Mouse (Mus musculus) kidney, embryonic 14.5 days (tissue): Measurements from ENCODE around the gene Clspn. TPM values are rescaled to one million over a fixed set of nuclear protein-coding genes. Genes with fewer than 3 reads are reported as not detected.
A peak's percentile ranks its signal among the peaks of the same experiment; 100 is the strongest.

ENCODE experiments used
- ATAC-seq: fragments of 200-750 bp; cut with Nextera tagmentation; 2 replicates; pipeline ENCODE4 v1.8.0; 2017; ENCODE audit warnings: moderate number of reproducible peaks, mild to moderate bottlenecking, moderate TSS enrichment, moderate library complexity; ENCODE audit not compliant: low FRiP score, low TSS enrichment
- H3K27ac ChIP-seq: fragments of 300-500 bp; sonication (generic); 2 replicates; pipeline ENCODE4 v1.5.1; 2014; ENCODE audit warnings: low read depth, mild to moderate bottlenecking, low read length, moderate library complexity, mixed read lengths
- H3K27me3 ChIP-seq: fragments of 300-500 bp; sonication (generic); 2 replicates; pipeline ENCODE4 v1.6.1; 2014; ENCODE audit warnings: mild to moderate bottlenecking, low read length; ENCODE audit not compliant: control insufficient read depth, insufficient read depth
- H3K36me3 ChIP-seq: fragments of 300-500 bp; sonication (generic); 2 replicates; pipeline ENCODE4 v1.6.1; 2014; ENCODE audit warnings: low read length, mixed read lengths; ENCODE audit not compliant: control insufficient read depth, insufficient read depth
- H3K4me1 ChIP-seq: fragments of 300-500 bp; sonication (generic); 2 replicates; pipeline ENCODE4 v1.6.1; 2014; ENCODE audit warnings: low read length, mixed read lengths; ENCODE audit not compliant: control insufficient read depth, insufficient read depth
- H3K4me2 ChIP-seq: fragments of 300-500 bp; sonication (generic); replicated peaks from 2 replicates; pipeline ENCODE4 v1.6.1; 2014; ENCODE audit warnings: low read depth, mild to moderate bottlenecking, low read length
- H3K4me3 ChIP-seq: fragments of 300-500 bp; sonication (generic); 2 replicates; pipeline ENCODE4 v1.5.1; 2014; ENCODE audit warnings: mild to moderate bottlenecking, low read length
- H3K9ac ChIP-seq: fragments of 300-500 bp; sonication (generic); 2 replicates; pipeline ENCODE4 v1.6.1; 2014; ENCODE audit warnings: low read depth, mild to moderate bottlenecking, low read length, moderate library complexity
- H3K9me3 ChIP-seq: fragments of 300-500 bp; sonication (generic); 2 replicates; pipeline ENCODE4 v1.6.1; 2016; ENCODE audit warnings: low read length; ENCODE audit not compliant: control insufficient read depth
- WGBS: fragments of 180-500 bp; shearing (Covaris S2); extraction: QIAGEN DNeasy Blood & Tissue Kit; methylation state at CpG from one replicate; pipeline ENCODE4 v1.1.7; 2014; 5-methylcytosine and 5-hydroxymethylcytosine counted together
- polyA plus RNA-seq: library from polyadenylated mRNA; unstranded; fragments of >200 nt; fragmentation: Nextera tagmentation; extraction: Ambion mirVana; gene quantifications from 2 replicates; pipeline ENCODE4 v1.2.1, GENCODE M21; 2014

Gene Clspn
- polyA plus RNA-seq, 1 experiment from 2014 or later: 54.1 TPM

DNA sequence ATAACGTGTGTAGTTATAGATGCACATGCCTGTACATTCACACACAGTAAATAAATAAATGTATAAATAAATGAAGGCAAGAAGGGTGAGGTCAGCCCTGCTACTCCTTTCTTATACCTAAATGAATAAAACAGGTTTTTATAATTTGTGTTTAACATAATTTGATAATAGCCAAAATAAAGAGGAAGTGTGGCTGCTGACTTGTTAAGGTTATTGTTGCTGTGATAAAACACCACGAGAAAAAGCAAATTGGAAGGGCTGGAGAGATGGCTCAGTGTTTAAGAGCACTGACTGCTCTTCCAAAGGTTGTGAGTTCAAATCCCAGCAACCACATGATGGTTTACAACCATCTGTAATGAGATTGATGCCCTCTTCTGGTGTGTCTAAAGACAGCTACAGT is 22.3 kb downstream of the Clspn start:
- no peaks in the 10 kb centered on the region for H3K4me1 ChIP-seq
- H3K9ac ChIP-seq: no peak overlapping the region
- no peak overlapping the region for H3K4me3 ChIP-seq
- peaks cover 94% of the 10 kb centered on the region for H3K36me3 ChIP-seq
- WGBS: 90% methylated on average over 2 of the region's 2 CpGs
- no peaks in the 10 kb centered on the region for H3K9me3 ChIP-seq
- no peaks in the 10 kb centered on the region for H3K27me3 ChIP-seq
- ATAC-seq: no peak
- H3K4me2 ChIP-seq: no peak overlapping the region
- H3K27ac ChIP-seq: no peak overlapping the region

GRCm38 (mm10) chr4:126585739-126586138 is 29.0 kb downstream of the Clspn start:
- H3K4me1 ChIP-seq: no peaks in the 10 kb centered on the region
- no peak overlapping the region for H3K27ac ChIP-seq
- H3K36me3 ChIP-seq: peaks cover 76% of the 10 kb centered on the region
- no peaks in the 10 kb centered on the region for H3K27me3 ChIP-seq
- 96% methylated on average over 13 of the region's 13 CpGs for WGBS
- H3K9me3 ChIP-seq: 0 out of 2 replicates have a peak, but pooled peaks cover 2% of the 10 kb centered on the region
- ATAC-seq: no peak
- no peak overlapping the region for H3K4me2 ChIP-seq
- no peak overlapping the region for H3K4me3 ChIP-seq
- no peak overlapping the region for H3K9ac ChIP-seq

DNA sequence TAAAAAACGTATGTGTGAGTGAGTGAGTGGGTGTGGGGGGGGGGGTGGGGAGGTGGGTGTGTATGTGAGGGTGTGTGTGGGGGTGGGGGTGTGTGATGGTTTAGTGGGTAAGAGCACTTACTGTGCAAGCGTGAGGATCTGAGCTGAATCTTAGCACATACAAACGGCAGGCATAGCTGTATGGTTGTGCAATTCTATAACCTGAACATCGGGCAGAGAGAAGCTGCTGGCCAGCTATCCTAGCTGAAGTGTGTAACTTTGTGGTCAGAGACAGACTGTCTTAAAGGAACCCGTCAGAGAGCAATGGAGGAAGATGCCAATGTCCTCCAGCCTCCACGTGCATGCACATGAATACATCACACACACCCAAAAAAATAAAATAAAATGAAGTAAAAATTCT is 35.3 kb downstream of the Clspn start:
- no peak overlapping the region for H3K27ac ChIP-seq
- ATAC-seq: no peak
- WGBS: 89% methylated on average over 6 of the region's 6 CpGs
- no peak overlapping the region for H3K4me2 ChIP-seq
- no peaks in the 10 kb centered on the region for H3K27me3 ChIP-seq
- no peak overlapping the region for H3K4me3 ChIP-seq
- H3K4me1 ChIP-seq: no peaks in the 10 kb centered on the region
- peaks cover 56% of the 10 kb centered on the region for H3K36me3 ChIP-seq
- no peak overlapping the region for H3K9ac ChIP-seq
- no peaks in the 10 kb centered on the region for H3K9me3 ChIP-seq

DNA sequence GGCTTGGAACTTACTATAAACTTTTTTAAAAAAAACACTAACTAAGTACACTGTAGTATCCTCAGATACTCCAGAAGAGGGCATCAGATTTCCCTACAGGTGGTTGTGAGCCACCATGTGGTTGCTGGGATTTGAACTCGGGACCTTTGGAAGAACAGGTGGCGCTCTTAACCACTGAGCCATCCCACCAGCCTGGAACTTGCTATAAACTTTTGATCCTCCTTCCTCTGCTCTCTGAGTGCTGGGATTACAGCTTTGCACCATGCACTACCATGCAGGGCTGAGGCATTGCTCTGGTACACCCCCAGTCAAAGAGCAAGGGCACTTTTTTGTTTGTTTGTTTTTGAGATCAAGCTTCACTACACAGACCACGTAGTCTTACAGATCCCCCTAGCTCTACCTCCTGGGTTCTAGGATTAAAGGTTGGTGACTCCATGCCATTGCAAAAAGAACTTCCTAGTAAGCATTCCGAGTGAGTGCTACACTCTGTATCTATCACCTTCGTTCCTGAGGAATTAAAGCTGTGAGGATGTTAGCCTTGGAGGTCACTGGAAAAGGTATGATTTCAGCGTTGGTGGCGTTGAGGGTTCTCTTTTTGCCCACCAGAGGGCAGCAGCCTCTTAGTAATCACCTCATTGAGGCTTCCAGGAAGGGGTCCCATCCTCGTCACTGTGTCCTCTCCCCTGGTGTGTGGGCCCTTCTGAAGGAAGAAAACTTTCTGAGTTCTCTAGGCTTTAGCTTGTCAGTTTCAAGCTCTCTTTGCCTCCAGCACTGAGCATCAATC is 43.4 kb downstream of the Clspn start:
- peak; percentile 45; the same call in 1 of the 2 replicates for ATAC-seq
- Histone ChIP-seq H3K9ac (no peak overlapping the region), H3K4me2 (no peak overlapping the region), H3K27ac (no peak overlapping the region), H3K4me3 (no peak overlapping the region), H3K4me1 (peaks cover 6% of the 10 kb centered on the region; the same call in 1 of the 2 replicates), H3K9me3 (no peaks in the 10 kb centered on the region), H3K36me3 (no peaks in the 10 kb centered on the region), H3K27me3 (no peaks in the 10 kb centered on the region)
- whole genome bisulfite sequencing: 34% methylated on average over 8 of the region's 8 CpGs

- Histone ChIP-seq H3K27me3 (no peaks in the 10 kb centered on the region), H3K36me3 (no peaks in the 10 kb centered on the region), H3K4me1 (peaks cover 6% of the 10 kb centered on the region; the same call in 1 of the 2 replicates), H3K27ac (no peak overlapping the region), H3K9ac (no peak overlapping the region), H3K4me3 (peak overlapping the region; percentile 1; the same call in 1 of the 2 replicates), H3K4me2 (peak overlapping the region; percentile 36), H3K9me3 (no peaks in the 10 kb centered on the region)
- ATAC-seq: peak; percentile 90
- 28% methylated on average over 19 of the region's 22 CpGs for WGBS
Observed at GRCm38 (mm10) chr4:126601597-126602444, 45.1 kb downstream of the Clspn start.

- no peak; the same call in 1 of the 2 replicates for ATAC-seq
- H3K27me3 ChIP-seq: no peaks in the 10 kb centered on the region
- no peaks in the 10 kb centered on the region for H3K36me3 ChIP-seq
- H3K4me1 ChIP-seq: peaks cover 6% of the 10 kb centered on the region; the same call in 1 of the 2 replicates
- H3K9ac ChIP-seq: no peak overlapping the region
- H3K4me3 ChIP-seq: 0 out of 2 replicates have a peak overlapping the region, but pooled peaks have one; percentile 1
- WGBS: 4% methylated on average over 6 of the region's 6 CpGs
- peak overlapping the region; percentile 36 for H3K4me2 ChIP-seq
- no peaks in the 10 kb centered on the region for H3K9me3 ChIP-seq
- no peak overlapping the region for H3K27ac ChIP-seq
Observed at GRCm38 (mm10) chr4:126602445-126602762, 45.7 kb downstream of the Clspn start.

DNA sequence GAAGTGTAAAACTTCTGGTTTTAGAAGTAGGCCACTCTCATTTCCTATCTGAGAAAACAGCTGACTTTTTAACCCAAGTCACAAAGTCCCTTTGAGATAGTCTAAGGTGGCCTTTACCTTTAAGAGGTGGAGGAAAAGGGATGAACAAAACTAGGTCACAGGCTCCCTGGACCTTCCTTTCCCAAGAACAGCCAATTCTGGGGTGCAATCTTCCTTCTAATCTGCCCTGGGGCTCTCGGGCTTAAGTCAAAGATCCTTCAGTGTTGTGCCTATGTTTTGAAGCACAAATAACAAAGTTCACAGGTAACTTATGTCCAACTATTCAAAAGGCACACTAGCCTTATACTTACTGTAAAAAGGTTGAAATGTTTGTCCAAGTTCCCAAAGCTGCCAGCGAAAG is 47.4 kb downstream of the Clspn start:
- peaks cover 6% of the 10 kb centered on the region; the same call in 1 of the 2 replicates for H3K4me1 ChIP-seq
- H3K4me2 ChIP-seq: no peak overlapping the region
- ATAC-seq: no peak
- H3K27me3 ChIP-seq: no peaks in the 10 kb centered on the region
- WGBS: 83% methylated on average over 2 of the region's 2 CpGs
- no peak overlapping the region for H3K27ac ChIP-seq
- no peak overlapping the region for H3K9ac ChIP-seq
- H3K9me3 ChIP-seq: no peaks in the 10 kb centered on the region
- no peak overlapping the region for H3K4me3 ChIP-seq
- no peaks in the 10 kb centered on the region for H3K36me3 ChIP-seq

DNA sequence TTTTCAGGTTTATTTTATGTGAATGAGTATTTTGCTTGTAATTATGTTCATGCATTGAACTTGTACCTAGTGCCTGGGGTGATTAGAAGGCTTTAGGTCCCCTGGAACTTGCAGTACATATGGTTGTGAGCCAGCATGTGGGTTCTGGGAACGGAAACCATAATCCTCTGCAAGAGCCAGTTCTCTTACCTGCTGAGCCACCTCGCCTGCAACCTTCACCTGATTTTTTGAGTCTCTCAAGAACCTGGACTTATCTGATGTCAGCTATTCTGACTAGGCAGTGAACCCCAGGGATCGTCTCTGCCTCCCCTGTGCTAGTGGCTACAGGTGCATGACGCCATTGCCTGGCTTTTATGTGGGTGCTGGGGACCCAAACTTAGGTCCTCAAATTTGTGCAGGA is 49.0 kb downstream of the Clspn start:
- Histone ChIP-seq H3K36me3 (no peaks in the 10 kb centered on the region), H3K9me3 (no peaks in the 10 kb centered on the region), H3K4me2 (no peak overlapping the region), H3K27ac (no peak overlapping the region), H3K27me3 (no peaks in the 10 kb centered on the region), H3K4me3 (no peak overlapping the region), H3K4me1 (peaks cover 6% of the 10 kb centered on the region; the same call in 1 of the 2 replicates), H3K9ac (no peak overlapping the region)
- ATAC-seq: no peak
- WGBS: 84% methylated on average over 4 of the region's 4 CpGs
